Mouse (Mus musculus) monocyte, adult 2 months (primary cell): Measurements from ENCODE around the gene Rnf208.

Source experiments
- DNase-seq, 2 experiments: peaks; one replicate each; pipeline ENCODE4 v3.0.0; 2022; ENCODE audit warnings: low spot score in 2 of 2, low read depth in 1 of 2

Rnf208 gene

GRCm38 (mm10) chr2:25224492-25224765 is 17.6 kb upstream of the Rnf208 start, which contains the start of gene Tubb4b:
Gene Tubb4b, minus strand, starts transcription at chr2:25224702.
- DNase-seq = no peak

GRCm38 (mm10) chr2:25224766-25225752 is 17.0 kb upstream of the Rnf208 start:
- DNase-seq = peak; percentile 97 to 98

GRCm38 (mm10) chr2:25225811-25226379 is 16.2 kb upstream of the Rnf208 start:
- no peak for DNase-seq

GRCm38 (mm10) chr2:25226864-25227263 is 15.2 kb upstream of the Rnf208 start:
- no peak for DNase-seq

DNA sequence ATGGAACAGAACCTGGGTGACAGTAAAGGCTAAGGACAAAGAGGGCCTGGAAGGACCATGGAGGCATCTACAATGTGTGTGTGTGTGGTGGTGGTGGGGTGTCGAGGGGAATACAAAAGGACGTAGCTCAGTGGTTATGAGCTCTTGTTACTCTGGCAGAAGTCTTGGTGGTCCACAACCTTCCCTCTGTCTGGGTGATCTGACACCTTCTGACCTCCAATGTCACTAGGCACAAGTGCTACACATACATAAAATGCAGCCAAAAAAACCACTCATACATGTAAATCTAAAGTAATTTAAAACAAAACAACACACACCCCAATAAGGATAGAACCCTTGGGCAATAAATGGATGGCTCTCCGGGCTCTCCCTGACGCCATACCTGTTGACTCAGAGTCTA is 14.6 kb upstream of the Rnf208 start:
- DNase-seq = no peak

DNA sequence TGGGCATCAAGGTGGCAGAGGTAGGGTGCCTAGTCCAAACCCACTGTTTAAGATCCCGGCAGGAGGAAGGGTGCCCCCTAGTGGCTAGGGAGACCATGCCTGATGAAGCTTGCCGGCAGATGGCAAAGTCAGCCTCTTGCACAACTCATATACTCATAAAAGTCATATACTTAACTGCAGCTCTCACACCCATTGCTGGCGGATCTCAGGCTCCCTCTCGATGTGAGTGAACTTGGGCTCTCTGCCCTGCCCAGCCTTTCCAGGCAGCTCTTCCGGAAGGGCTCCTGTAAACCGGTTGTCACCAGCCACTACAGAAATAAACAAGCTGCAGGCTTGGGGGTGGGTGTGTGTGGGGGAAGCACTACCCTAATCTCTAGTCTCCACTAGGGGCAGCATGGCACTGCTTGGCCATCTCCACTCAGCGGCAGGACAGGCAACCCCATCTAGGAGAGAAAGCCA is 13.6 kb upstream of the Rnf208 start:
- peak; percentile 74 to 76 for DNase-seq

DNA sequence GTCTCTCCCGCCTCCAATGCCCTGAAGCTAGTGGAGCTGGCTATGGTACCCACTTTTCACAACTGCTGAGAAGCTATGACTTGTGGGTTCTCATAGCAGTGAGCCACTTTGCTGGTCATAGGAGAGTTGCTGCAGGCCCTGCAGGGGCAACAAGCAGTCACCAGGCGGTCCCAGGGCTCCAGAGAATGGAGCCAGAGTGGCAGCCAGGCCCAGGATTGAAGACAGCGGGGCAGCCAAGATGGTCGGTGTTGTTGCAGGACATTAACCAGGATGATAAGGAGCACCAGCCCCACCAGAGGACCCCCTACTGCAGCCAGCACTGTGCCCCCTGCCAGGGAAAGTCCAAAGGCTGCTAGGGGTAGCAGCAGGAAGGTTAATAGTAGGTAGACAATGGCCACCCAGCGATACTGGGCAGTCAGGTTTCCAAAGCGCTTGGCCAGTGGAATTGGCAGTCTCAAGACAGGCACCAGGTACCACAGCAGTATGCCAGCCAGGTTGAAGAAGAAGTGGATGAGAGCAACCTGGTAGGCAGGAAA is 13.0 kb upstream of the Rnf208 start:
- DNase-seq = no peak

GRCm38 (mm10) chr2:25229582-25229981 is 12.5 kb upstream of the Rnf208 start:
- DNase-seq = no peak

- DNase-seq = no peak
Measured at GRCm38 (mm10) chr2:25230581-25230980, 11.5 kb upstream of the Rnf208 start.

DNA sequence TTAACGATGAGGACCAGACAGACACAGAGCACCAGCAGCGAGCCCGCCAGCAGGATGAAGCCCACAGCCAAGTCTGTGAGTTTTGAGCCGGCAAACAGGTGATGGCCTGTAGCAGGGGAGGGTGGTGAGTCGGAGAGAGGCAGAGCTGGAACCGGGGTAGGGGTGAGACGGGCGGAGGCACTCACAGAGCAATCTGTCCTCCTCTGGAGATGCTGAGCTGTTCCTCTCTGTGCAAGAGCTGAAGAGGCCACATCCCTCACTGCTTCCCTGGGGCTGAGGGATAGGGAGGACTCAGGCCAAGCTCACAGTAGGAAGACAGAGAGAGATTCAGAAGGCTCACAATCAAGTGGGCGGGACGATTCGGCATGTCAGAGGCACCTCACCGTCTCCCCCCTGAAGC is 11.0 kb upstream of the Rnf208 start:
- no peak for DNase-seq

DNA sequence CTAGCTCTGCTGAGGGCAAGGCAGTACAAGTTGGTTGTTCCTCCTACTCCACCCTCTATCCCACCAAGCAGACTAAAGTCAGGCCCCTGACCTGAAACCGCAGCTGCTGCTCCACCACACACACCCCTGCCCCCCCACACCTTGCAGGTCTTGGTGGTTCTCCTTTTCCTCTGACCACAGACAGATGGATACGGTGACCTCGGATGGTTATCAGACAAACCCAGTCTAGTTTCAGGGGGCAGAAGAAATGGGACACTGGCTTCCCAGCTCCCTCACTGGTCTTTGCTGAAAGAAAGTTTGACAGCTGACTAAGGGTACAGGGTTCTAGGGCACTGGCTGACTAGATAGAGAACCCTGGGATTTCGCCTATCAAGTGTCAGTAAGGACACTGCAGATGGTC is 8.6 kb upstream of the Rnf208 start:
- no peak for DNase-seq

- no peak for DNase-seq
Measured at GRCm38 (mm10) chr2:25234050-25234449, 8.0 kb upstream of the Rnf208 start, which contains the start of gene Slc34a3. Gene Slc34a3, minus strand, starts transcription at chr2:25234364.

DNA sequence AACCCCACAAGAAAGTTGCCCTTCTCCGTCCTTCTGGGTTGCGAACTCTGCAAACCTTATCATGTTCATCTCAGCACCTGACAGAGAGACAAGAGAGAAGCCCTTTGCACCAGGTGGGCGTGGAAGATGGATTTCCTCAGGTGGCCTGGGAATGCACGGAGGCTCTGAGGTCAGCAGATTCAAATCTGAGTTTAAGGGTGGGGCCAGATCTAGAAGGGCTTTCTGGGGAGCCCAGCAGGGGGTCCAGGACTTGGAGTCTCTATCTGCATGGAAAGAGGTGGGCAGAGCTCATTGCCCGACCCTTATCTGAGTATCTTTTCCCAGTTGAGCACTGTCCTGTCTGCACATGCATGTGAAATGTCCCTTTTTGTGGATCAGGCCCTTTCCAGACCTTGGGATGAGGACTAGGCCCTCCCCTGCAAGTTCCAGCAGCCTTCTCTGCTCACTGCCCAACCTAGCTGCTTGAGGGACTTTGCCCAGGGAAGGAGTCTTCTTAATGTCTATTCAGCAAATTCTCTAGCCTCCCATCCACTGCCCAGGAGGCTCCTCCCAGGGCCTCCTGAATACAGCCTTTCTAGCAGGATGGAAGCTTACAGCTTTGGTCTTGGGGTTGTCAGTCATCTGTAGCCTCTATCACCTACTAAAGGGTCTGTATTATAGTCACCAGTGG is 7.4 kb upstream of the Rnf208 start:
- no peak for DNase-seq

DNA sequence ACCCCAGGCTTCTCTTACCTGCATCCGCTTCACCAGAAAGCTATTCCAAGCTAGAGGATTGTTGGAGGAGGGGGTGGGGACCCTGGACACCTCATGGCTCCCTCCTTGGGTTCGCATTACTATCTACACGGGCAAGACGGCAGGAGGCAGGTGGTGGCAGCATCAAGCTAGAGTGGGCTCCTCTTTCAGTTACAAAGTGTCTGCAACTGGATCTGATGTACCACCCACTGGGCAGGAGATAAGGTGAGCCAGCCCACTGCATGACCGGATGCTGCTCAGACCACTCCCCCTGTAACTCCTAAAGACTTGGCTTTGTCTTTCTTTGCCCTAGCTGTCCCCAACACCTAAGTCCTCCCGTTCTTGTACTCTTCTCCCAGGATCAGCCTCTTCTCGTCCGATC is 5.4 kb upstream of the Rnf208 start, which contains the start of gene Rnf224:
Rnf224 (minus strand) TSS at position 174 of the 400 bp plus-strand sequence.
- no peak for DNase-seq

- DNase-seq = no peak
Measured at GRCm38 (mm10) chr2:25237522-25237921, 4.5 kb upstream of the Rnf208 start.

DNA sequence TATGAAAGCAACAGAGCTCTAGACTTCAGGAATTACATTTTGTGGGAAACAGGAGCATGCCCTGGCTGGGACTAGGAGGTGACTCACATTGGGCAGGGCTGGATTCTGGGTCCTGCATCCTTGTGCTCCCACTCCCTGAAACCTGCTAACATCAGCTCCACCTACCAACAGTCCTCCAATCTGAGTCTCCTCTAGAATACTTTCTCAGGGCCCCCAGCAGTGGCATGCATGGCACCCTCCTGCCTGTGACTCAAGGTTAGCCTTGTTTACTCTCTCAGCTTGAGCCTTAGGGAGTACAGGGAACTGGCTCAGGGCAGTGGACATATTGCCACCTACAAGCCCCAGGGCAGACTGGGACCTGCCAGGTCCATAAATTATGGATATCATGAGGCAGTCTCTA is 3.9 kb upstream of the Rnf208 start:
- no peak for DNase-seq

- DNase-seq = no peak
Measured at GRCm38 (mm10) chr2:25239766-25240165, 2.3 kb upstream of the Rnf208 start.

GRCm38 (mm10) chr2:25240310-25240709 is 1.7 kb upstream of the Rnf208 start:
- DNase-seq = no peak

GRCm38 (mm10) chr2:25240723-25241437 is 1.2 kb upstream of the Rnf208 start:
- no peak for DNase-seq

DNA sequence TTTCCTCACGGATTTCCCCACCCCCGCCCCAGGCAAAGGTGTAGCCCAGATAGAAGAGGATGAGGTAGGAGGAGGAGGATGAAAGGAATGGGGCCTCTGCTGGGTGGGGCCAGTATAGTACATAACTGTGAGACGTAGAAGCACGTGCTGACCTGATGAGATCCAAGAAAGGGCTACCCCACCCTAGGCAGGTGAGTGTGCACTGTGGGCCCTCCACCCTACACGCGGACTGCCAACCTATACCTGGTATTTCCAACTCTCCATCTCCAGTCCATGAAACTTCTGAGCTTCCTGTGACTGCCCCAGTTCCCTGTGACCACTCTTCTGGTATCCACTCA is 648 bp upstream of the Rnf208 start:
- DNase-seq = no peak

DNA sequence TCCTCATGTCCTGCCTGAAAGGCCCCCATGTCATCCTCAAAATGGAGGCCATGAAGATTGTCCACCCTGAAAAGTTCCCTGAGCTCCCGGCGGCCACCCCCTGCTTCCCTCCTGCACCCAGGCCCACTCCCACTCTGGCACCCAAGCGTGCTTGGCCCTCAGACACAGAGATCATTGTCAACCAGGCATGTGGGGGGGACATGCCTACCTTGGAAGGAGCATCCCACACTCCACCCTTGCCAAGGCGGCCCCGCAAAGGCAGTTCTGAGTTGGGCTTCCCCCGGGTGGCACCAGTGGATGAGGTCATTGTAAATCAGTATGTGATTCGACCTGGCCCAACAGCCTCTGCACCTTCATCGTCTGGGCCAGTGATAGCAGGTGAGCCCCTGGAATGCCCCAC is 1.3 kb downstream of the Rnf208 start:
- DNase-seq = no peak
